Mouse (Mus musculus): ENCODE data around the gene Pycr2.
"Not testable (repeated sequence)": the region's sequence is repeated elsewhere in the genome, so short reads cannot be mapped to it uniquely, and the experiment has no call there.

Pycr2 gene

GRCm38 (mm10) chr1:180938781-180939180 is 34.7 kb downstream of the Pycr2 start:
- in situ Hi-C loops (cut with MboI; ENCODE audit: low sequenced_read_pairs): not testable (repeated sequence)

GRCm38 (mm10) chr1:180940776-180941460 is 36.8 kb downstream of the Pycr2 start:
- in situ Hi-C loops (cut with MboI; ENCODE audit: low sequenced_read_pairs): no loop called here

DNA sequence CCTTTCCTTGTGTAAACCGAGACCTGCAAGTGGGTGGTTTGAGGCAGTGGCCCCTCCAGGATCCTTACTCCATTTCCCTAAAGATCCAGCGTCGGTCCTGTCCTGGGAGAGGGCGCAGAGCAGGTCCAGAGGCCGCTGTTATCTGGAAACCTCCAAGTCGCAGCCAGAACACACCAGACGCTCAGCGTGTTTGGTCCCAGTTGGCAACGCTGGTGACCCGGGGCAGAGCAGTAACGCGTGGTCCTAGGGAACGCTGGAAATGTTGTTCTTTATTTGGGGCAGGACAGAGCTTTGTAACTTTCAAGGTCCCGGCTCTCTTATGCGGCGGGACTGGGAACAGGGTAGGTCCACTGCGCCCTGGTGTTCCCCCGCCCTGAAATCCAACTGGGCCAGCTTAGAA is 37.6 kb downstream of the Pycr2 start:
- in situ Hi-C loops (cut with MboI; ENCODE audit: low sequenced_read_pairs): no loop called here

DNA sequence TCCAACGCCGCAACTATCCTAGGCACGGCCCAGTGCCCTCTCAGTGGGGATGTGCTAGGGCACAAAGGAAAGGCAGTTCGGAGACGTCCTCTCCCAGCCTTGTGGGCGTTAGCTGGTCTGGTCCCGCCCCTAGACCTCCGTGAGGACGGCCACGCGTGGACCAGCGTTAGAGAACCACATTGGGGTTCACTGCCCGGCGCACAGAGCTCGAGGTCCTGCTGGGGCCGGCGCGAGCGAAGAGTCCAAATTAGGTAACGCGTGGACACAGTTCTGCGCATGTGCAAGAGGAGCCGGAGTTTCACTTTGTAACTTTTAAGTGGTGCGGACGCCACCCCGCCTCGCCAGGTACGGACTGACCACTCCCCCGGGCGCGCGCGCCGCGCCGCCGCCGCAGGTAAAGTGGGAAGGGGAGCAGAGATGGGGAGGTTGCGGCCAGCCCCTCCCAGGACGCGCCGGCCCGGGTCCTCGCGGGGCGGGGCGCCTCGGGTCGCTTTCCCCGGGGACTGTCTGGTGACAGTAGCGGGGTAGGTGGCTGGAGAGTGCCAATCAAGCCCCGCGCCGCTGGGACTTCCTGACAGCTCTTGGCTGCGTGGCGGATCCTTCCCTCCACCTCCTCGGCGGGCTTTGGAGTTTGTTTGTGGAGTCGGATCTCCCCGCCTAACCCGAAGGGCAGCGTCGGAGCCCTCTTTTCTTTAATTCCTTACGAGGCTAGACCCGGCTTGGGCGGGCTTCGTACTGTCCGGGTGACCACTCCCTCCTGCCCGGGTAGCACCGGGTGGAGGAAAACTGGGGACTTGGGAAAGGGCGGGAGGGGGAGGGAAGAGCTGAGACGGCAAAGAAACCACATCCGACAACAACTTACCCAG is 38.3 kb downstream of the Pycr2 start, which contains the start of gene Tmem63a:
TSS of gene Tmem63a (plus strand) at position 179 of the 866 bp plus-strand sequence.
- in situ Hi-C loops (cut with MboI; ENCODE audit: low sequenced_read_pairs): no loop called here

GRCm38 (mm10) chr1:180943032-180943644 is 39.0 kb downstream of the Pycr2 start:
- in situ Hi-C loops (cut with MboI; ENCODE audit: low sequenced_read_pairs): no loop called here

DNA sequence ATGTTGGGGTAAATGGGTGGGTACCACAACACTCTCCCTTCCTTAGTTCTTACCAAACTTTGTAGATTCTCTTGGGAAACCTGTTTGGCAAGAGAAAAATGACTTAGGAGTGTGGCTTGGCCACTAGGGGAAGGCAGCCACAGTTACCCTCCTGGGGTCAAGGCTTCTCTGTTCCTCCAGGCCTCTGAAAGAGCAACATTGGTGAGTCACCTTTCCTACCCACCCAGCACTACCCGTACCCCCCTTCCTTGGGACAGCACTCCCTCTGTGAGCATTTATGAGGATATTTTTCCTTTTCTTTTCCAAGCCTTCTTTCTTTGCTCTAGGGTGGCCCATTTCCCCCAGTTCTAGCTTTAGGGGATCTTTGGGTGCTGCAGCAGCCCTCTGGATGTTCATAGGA is 39.8 kb downstream of the Pycr2 start:
- in situ Hi-C loops (cut with MboI; ENCODE audit: low sequenced_read_pairs): no loop called here

- in situ Hi-C loops (cut with MboI; ENCODE audit: low sequenced_read_pairs): no loop called here
Observed at GRCm38 (mm10) chr1:180944553-180944952, 40.5 kb downstream of the Pycr2 start.

DNA sequence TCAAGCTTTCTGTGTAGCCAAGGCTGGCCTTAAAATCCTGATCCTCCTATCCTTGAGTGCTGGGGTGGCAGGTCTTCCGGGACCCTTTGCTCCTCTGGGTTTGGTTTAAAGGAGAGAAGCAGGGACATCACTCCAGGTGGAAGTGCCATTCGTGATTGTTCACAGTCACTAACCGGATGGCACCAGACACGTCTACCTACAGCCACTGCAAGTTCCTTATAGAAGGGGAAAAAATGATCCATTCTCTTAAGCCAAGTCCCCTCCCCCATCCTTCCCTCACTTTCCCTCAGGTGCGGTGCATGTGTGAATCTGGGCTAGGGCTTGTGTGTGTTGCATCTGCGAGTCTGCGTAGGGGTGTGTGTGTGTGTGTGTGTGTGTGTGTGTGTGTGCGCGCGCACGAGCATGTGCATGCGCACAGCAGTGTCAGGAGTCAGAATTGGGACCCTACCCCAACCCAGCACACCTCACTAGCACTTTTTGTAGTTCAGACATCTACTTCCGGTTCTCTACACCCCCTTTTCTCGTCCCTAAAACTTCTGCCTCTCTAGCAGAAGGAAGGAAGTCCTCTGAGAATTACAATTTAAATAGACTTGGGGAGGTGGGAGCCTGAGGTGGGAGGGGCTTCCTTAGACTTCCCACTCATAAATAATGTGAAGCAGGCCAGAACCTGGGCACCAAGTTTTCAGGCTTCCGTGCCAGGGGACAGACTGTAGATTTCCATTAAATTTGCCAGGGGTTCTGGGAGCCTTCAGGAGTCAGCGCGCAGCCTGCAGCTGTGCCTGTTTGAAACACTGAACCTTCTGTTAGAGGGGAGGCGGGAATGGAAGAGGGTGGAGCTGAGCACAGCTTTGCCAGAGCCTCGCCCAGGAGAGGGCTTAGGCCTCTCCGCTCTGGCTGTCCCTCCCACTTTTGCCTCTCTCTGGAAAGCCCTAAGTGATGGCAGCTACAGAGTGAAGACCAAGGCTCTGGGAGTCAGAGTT is 41.2 kb downstream of the Pycr2 start:
- in situ Hi-C loops (cut with MboI; ENCODE audit: low sequenced_read_pairs): no loop called here

DNA sequence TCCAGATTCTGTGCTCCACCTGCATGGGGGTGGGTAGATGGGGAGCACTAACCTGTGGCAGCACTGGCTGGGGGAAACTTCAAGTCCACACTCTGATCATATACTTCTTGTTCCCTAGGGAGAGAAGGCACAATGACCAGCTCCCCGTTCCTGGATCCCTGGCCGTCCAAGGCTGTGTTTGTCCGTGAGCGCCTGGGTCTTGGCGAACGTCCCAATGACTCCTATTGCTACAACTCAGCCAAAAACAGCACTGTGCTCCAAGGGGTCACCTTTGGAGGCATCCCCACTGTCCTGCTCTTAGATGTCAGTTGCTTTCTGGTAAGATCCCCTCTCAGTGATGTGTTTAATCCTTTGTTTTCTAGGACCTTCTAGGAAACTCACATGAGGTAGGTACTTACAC is 42.4 kb downstream of the Pycr2 start:
- in situ Hi-C loops (cut with MboI; ENCODE audit: low sequenced_read_pairs): no loop called here

DNA sequence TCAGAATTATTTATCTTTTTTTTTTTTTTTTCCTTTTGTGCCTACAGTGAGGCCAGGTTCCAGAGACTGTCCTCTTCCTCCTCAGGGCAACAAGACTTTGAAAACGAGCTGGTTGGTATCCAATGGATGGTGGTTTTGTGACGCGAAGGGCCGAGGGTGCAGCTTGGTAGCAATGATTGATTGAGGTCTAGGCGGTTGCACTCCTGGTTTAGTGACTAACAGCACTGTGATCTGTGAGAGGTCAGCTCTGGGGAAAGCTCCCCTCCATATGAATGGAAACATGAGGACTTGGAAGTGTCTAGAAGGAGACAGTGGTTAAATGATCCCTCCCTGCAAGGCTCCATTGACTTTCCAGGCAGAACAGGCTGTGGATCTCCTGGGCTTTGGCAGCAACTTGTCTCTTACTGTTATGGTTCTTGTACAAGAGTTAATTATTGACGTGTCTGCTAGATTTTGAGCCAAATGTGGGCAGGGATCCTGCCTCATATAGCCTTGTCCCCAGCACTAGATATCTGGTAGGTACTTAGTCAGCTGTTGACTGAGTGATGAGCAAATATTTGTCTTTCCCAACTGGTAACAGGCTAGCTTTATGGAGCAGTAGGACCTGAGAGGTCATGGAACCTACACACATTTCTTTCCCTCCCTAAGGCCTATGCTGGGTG is 48.1 kb downstream of the Pycr2 start:
- in situ Hi-C loops (cut with MboI; ENCODE audit: low sequenced_read_pairs): no loop called here

- in situ Hi-C loops (cut with MboI; ENCODE audit: low sequenced_read_pairs): no loop called here
Observed at GRCm38 (mm10) chr1:180952808-180953207, 48.7 kb downstream of the Pycr2 start.

DNA sequence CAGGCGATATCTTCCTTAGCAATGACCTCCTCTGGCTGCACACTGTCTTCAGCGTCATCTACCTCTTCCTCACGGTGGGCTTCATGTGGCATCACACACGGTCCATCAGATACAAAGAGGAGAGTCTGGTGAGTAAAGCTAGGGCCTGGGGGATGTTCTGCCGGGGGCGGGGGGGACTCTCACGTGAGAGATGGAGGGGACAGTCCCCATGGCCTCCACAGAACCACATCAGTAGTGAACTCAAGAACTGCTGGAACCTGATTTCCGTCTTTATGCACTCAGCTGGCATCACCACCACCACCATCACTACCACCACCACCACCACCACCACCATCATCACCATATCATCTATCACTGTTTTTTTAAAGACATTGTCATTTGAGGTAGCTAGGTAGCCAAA is 52.3 kb downstream of the Pycr2 start:
- in situ Hi-C loops (cut with MboI; ENCODE audit: low sequenced_read_pairs): no loop called here

DNA sequence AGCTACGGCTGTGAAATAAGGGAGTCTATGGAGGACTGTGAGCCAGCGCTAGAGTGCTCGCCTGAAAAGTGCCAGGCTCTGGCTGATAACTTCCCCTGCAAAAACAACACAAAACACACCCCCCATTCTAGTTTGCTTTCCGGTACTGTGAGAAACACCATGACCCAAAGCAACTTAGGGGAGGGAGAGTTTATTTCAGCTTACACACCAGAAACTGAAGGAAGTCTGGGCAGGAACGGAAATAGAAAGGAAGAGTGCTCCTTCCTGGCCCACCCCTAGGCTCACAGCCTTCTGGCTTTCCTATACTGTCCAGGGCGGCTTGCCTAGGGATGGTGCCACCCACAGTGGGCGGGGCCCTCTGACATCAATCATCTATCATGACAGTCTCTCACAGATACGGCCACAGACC is 52.9 kb downstream of the Pycr2 start:
- in situ Hi-C loops (cut with MboI; ENCODE audit: low sequenced_read_pairs): no loop called here
